Mouse (Mus musculus): ENCODE measurements at regions not wholly inside any gene's neighbourhood (a gene's known extent, or its start where the extent isn't known, plus 50 kb on each side); places are given as distances from the start of the nearest gene placed in this dataset.

- DNase-seq (ENCODE audit: low spot score) (no peak), ATAC-seq (ENCODE audit: low FRiP score) (no peak)
- H3K4me2 ChIP-seq (replicated peaks; ENCODE audit: low read depth, low read length) = no peak overlapping the region
- no peak overlapping the region for H3K4me3 ChIP-seq (ENCODE audit: low read depth, low read length)
- no peaks in the 10 kb centered on the region for H3K9me3 ChIP-seq (ENCODE audit: control insufficient read depth, low read length)
- 80% methylated on average over 6 of the region's 6 CpGs for WGBS
- no peaks in the 10 kb centered on the region for H3K4me1 ChIP-seq (replicated peaks; ENCODE audit: control insufficient read depth, insufficient read depth, low read length)
- H3K9ac ChIP-seq (ENCODE audit: low read depth, low read length) = no peak overlapping the region
- H3K27ac ChIP-seq (ENCODE audit: low read depth, low read length) = no peak overlapping the region
- no peaks in the 10 kb centered on the region for H3K36me3 ChIP-seq (ENCODE audit: control insufficient read depth, insufficient read depth, low read length)
- no peaks in the 10 kb centered on the region for H3K27me3 ChIP-seq (ENCODE audit: control insufficient read depth, insufficient read depth, low read length)
Observed at GRCm38 (mm10) chr10:56486584-56486983, 109.5 kb downstream of the Gja1 start.

- WGBS = 76% methylated on average over 1 of the region's 1 CpGs
- DNase-seq (ENCODE audit: low spot score) (no peak), ATAC-seq (ENCODE audit: low FRiP score) (no peak)
- H3K27ac ChIP-seq (ENCODE audit: low read depth, low read length) = no peak overlapping the region
- no peaks in the 10 kb centered on the region for H3K27me3 ChIP-seq (ENCODE audit: control insufficient read depth, insufficient read depth, low read length)
- H3K4me3 ChIP-seq (ENCODE audit: low read depth, low read length) = no peak overlapping the region
- no peaks in the 10 kb centered on the region for H3K36me3 ChIP-seq (ENCODE audit: control insufficient read depth, insufficient read depth, low read length)
- no peak overlapping the region for H3K4me2 ChIP-seq (replicated peaks; ENCODE audit: low read depth, low read length)
- no peaks in the 10 kb centered on the region for H3K4me1 ChIP-seq (replicated peaks; ENCODE audit: control insufficient read depth, insufficient read depth, low read length)
- H3K9me3 ChIP-seq (ENCODE audit: control insufficient read depth, low read length) = no peaks in the 10 kb centered on the region
- no peak overlapping the region for H3K9ac ChIP-seq (ENCODE audit: low read depth, low read length)
Observed at GRCm38 (mm10) chr10:56493461-56493860, 116.3 kb downstream of the Gja1 start.

GRCm38 (mm10) chr10:56495352-56495751, 118.2 kb downstream of the Gja1 start:
- no peak for DNase-seq (ENCODE audit: low spot score)
- Histone ChIP-seq H3K9ac (ENCODE audit: low read depth, low read length) (no peak overlapping the region), H3K9me3 (ENCODE audit: control insufficient read depth, low read length) (no peaks in the 10 kb centered on the region), H3K4me1 (replicated peaks; ENCODE audit: control insufficient read depth, insufficient read depth, low read length) (no peaks in the 10 kb centered on the region), H3K27ac (ENCODE audit: low read depth, low read length) (no peak overlapping the region), H3K36me3 (ENCODE audit: control insufficient read depth, insufficient read depth, low read length) (no peaks in the 10 kb centered on the region), H3K4me3 (ENCODE audit: low read depth, low read length) (no peak overlapping the region), H3K4me2 (replicated peaks; ENCODE audit: low read depth, low read length) (no peak overlapping the region), H3K27me3 (ENCODE audit: control insufficient read depth, insufficient read depth, low read length) (no peaks in the 10 kb centered on the region)
- WGBS = 94% methylated on average over 4 of the region's 4 CpGs
- no peak for ATAC-seq (ENCODE audit: low FRiP score)

GRCm38 (mm10) chr10:56519041-56519440, 141.9 kb downstream of the Gja1 start:
- Histone ChIP-seq H3K27ac (ENCODE audit: low read depth, low read length) (no peak overlapping the region), H3K9ac (ENCODE audit: low read depth, low read length) (no peak overlapping the region), H3K4me1 (replicated peaks; ENCODE audit: control insufficient read depth, insufficient read depth, low read length) (no peaks in the 10 kb centered on the region), H3K27me3 (ENCODE audit: control insufficient read depth, insufficient read depth, low read length) (no peaks in the 10 kb centered on the region), H3K4me2 (replicated peaks; ENCODE audit: low read depth, low read length) (no peak overlapping the region), H3K4me3 (ENCODE audit: low read depth, low read length) (no peak overlapping the region), H3K36me3 (ENCODE audit: control insufficient read depth, insufficient read depth, low read length) (no peaks in the 10 kb centered on the region), H3K9me3 (ENCODE audit: control insufficient read depth, low read length) (no peaks in the 10 kb centered on the region)
- ATAC-seq (ENCODE audit: low FRiP score) = no peak
- no peak for DNase-seq (ENCODE audit: low spot score)
- 84% methylated on average over 1 of the region's 1 CpGs for WGBS

GRCm38 (mm10) chr10:56525791-56526190, 148.7 kb downstream of the Gja1 start:
- no peak for DNase-seq (ENCODE audit: low spot score)

GRCm38 (mm10) chr10:56537091-56537490, 160.0 kb downstream of the Gja1 start:
- DNase-seq (ENCODE audit: low spot score) (no peak), ATAC-seq (ENCODE audit: low FRiP score) (no peak)
- Histone ChIP-seq H3K9me3 (ENCODE audit: control insufficient read depth, low read length) (no peaks in the 10 kb centered on the region), H3K4me2 (replicated peaks; ENCODE audit: low read depth, low read length) (no peak overlapping the region), H3K27me3 (ENCODE audit: control insufficient read depth, insufficient read depth, low read length) (no peaks in the 10 kb centered on the region), H3K27ac (ENCODE audit: low read depth, low read length) (no peak overlapping the region), H3K4me3 (ENCODE audit: low read depth, low read length) (no peak overlapping the region), H3K36me3 (ENCODE audit: control insufficient read depth, insufficient read depth, low read length) (no peaks in the 10 kb centered on the region), H3K9ac (ENCODE audit: low read depth, low read length) (no peak overlapping the region), H3K4me1 (replicated peaks; ENCODE audit: control insufficient read depth, insufficient read depth, low read length) (no peaks in the 10 kb centered on the region)
- WGBS = 67% methylated on average over 4 of the region's 4 CpGs

More at GRCm38 (mm10) chr10:56525791-56526190, 148.7 kb downstream of the Gja1 start:
- no peaks in the 10 kb centered on the region for H3K4me1 ChIP-seq (replicated peaks; ENCODE audit: control insufficient read depth, insufficient read depth, low read length)
- no peak for ATAC-seq (ENCODE audit: low FRiP score)
- no peaks in the 10 kb centered on the region for H3K36me3 ChIP-seq (ENCODE audit: control insufficient read depth, insufficient read depth, low read length)
- H3K27ac ChIP-seq (ENCODE audit: low read depth, low read length) = no peak overlapping the region
- H3K9ac ChIP-seq (ENCODE audit: low read depth, low read length) = no peak overlapping the region
- H3K4me2 ChIP-seq (replicated peaks; ENCODE audit: low read depth, low read length) = no peak overlapping the region
- H3K9me3 ChIP-seq (ENCODE audit: control insufficient read depth, low read length) = no peaks in the 10 kb centered on the region
- H3K4me3 ChIP-seq (ENCODE audit: low read depth, low read length) = no peak overlapping the region
- H3K27me3 ChIP-seq (ENCODE audit: control insufficient read depth, insufficient read depth, low read length) = no peaks in the 10 kb centered on the region
- 59% methylated on average over 2 of the region's 2 CpGs for WGBS

- WGBS = 82% methylated on average over 5 of the region's 5 CpGs
- no peak overlapping the region for H3K9ac ChIP-seq (ENCODE audit: low read depth, low read length)
- DNase-seq (ENCODE audit: low spot score) (no peak), ATAC-seq (ENCODE audit: low FRiP score) (no peak)
- H3K27me3 ChIP-seq (ENCODE audit: control insufficient read depth, insufficient read depth, low read length) = no peaks in the 10 kb centered on the region
- H3K27ac ChIP-seq (ENCODE audit: low read depth, low read length) = no peak overlapping the region
- H3K4me1 ChIP-seq (replicated peaks; ENCODE audit: control insufficient read depth, insufficient read depth, low read length) = no peaks in the 10 kb centered on the region
- no peak overlapping the region for H3K4me3 ChIP-seq (ENCODE audit: low read depth, low read length)
- H3K36me3 ChIP-seq (ENCODE audit: control insufficient read depth, insufficient read depth, low read length) = no peaks in the 10 kb centered on the region
- no peaks in the 10 kb centered on the region for H3K9me3 ChIP-seq (ENCODE audit: control insufficient read depth, low read length)
- no peak overlapping the region for H3K4me2 ChIP-seq (replicated peaks; ENCODE audit: low read depth, low read length)
Observed at GRCm38 (mm10) chr10:56539827-56540511, 162.8 kb downstream of the Gja1 start.

GRCm38 (mm10) chr10:56542106-56542505, 165.0 kb downstream of the Gja1 start:
- ATAC-seq (ENCODE audit: low FRiP score) = no peak
- whole genome bisulfite sequencing = 87% methylated on average over 3 of the region's 3 CpGs
- no peaks in the 10 kb centered on the region for H3K36me3 ChIP-seq (ENCODE audit: control insufficient read depth, insufficient read depth, low read length)

GRCm38 (mm10) chr10:56545989-56546388, 168.9 kb downstream of the Gja1 start:
- no peaks in the 10 kb centered on the region for H3K4me1 ChIP-seq (replicated peaks; ENCODE audit: control insufficient read depth, insufficient read depth, low read length)
- H3K9me3 ChIP-seq (ENCODE audit: control insufficient read depth, low read length) = no peaks in the 10 kb centered on the region
- ATAC-seq (ENCODE audit: low FRiP score) (no peak), DNase-seq (ENCODE audit: low spot score) (no peak)
- no peak overlapping the region for H3K4me3 ChIP-seq (ENCODE audit: low read depth, low read length)
- H3K27me3 ChIP-seq (ENCODE audit: control insufficient read depth, insufficient read depth, low read length) = no peaks in the 10 kb centered on the region
- H3K36me3 ChIP-seq (ENCODE audit: control insufficient read depth, insufficient read depth, low read length) = no peaks in the 10 kb centered on the region
- H3K9ac ChIP-seq (ENCODE audit: low read depth, low read length) = no peak overlapping the region
- H3K4me2 ChIP-seq (replicated peaks; ENCODE audit: low read depth, low read length) = no peak overlapping the region
- 85% methylated on average over 3 of the region's 3 CpGs for WGBS
- H3K27ac ChIP-seq (ENCODE audit: low read depth, low read length) = no peak overlapping the region

More at GRCm38 (mm10) chr10:56542106-56542505, 165.0 kb downstream of the Gja1 start:
- DNase-seq (ENCODE audit: low spot score) = no peak
- Histone ChIP-seq H3K27me3 (ENCODE audit: control insufficient read depth, insufficient read depth, low read length) (no peaks in the 10 kb centered on the region), H3K4me1 (replicated peaks; ENCODE audit: control insufficient read depth, insufficient read depth, low read length) (no peaks in the 10 kb centered on the region), H3K4me3 (ENCODE audit: low read depth, low read length) (no peak overlapping the region), H3K27ac (ENCODE audit: low read depth, low read length) (no peak overlapping the region), H3K9me3 (ENCODE audit: control insufficient read depth, low read length) (no peaks in the 10 kb centered on the region), H3K4me2 (replicated peaks; ENCODE audit: low read depth, low read length) (no peak overlapping the region), H3K9ac (ENCODE audit: low read depth, low read length) (no peak overlapping the region)

Data from hindbrain, embryonic 11.5 days (tissue).